Mouse (Mus musculus) hindbrain, postnatal 0 days (tissue): ENCODE measurements around the gene Defb22. TPM values are rescaled to one million over a fixed set of nuclear protein-coding genes. Genes with fewer than 3 reads are reported as not detected.
A peak's percentile ranks its signal among the peaks of the same experiment; 100 is the strongest.

ENCODE experiments used
- ATAC-seq: fragments of 200-750 bp; cut with Nextera tagmentation; 2 replicates; pipeline ENCODE4 v1.8.0; 2017; ENCODE audit warnings: mild to moderate bottlenecking, moderate TSS enrichment, moderate library complexity
- DNase-seq: peaks from one replicate; pipeline ENCODE4 v3.0.0-alpha.2; 2015; ENCODE audit warnings: low spot score
- H3K27ac ChIP-seq: fragments of 300-500 bp; sonication (generic); 2 replicates; pipeline ENCODE4 v1.5.1; 2014; ENCODE audit warnings: mild to moderate bottlenecking
- H3K27me3 ChIP-seq: fragments of 300-500 bp; sonication (generic); 2 replicates; pipeline ENCODE4 v1.6.1; 2014; ENCODE audit warnings: low read length, mixed read lengths; ENCODE audit not compliant: insufficient read depth
- H3K36me3 ChIP-seq: fragments of 300-500 bp; sonication (generic); 2 replicates; pipeline ENCODE4 v1.6.1; 2014; ENCODE audit warnings: low read length, mixed read lengths; ENCODE audit not compliant: insufficient read depth
- H3K4me1 ChIP-seq: fragments of 300-500 bp; sonication (generic); 2 replicates; pipeline ENCODE4 v1.6.1; 2014; ENCODE audit warnings: antibody characterized with exemption, low read length, mixed read lengths; ENCODE audit not compliant: insufficient read depth
- H3K4me2 ChIP-seq: fragments of 300-500 bp; sonication (generic); 2 replicates; pipeline ENCODE4 v1.6.1; 2014; ENCODE audit warnings: low read depth, mild to moderate bottlenecking, low read length, moderate library complexity, mixed read lengths
- H3K4me3 ChIP-seq: fragments of 300-500 bp; sonication (generic); 2 replicates; pipeline ENCODE4 v1.5.1; 2014; ENCODE audit warnings: low read length
- H3K9ac ChIP-seq: fragments of 300-500 bp; sonication (generic); replicated peaks from 2 replicates; pipeline ENCODE4 v1.6.1; 2014; ENCODE audit warnings: mild to moderate bottlenecking, low read length, moderate library complexity, mixed read lengths
- H3K9me3 ChIP-seq: fragments of 300-500 bp; sonication (generic); 2 replicates; pipeline ENCODE4 v1.6.1; 2016; ENCODE audit warnings: low read length, mixed read lengths
- CTCF ChIP-seq: IDR thresholded peaks from 2 replicates; pipeline ENCODE4 v1.5.1; 2016; ENCODE audit warnings: antibody characterized with exemption, control low read depth, low read depth
- WGBS: fragments of 180-500 bp; shearing (Covaris S2); extraction: QIAGEN DNeasy Blood & Tissue Kit; methylation state at CpG from one replicate; pipeline ENCODE4 v1.1.7; 2014; 5-methylcytosine and 5-hydroxymethylcytosine counted together
- polyA plus RNA-seq: library from polyadenylated mRNA; unstranded; fragments of >200 nt; fragmentation: Nextera tagmentation; extraction: Ambion mirVana; gene quantifications from 2 replicates; pipeline ENCODE4 v1.2.1, GENCODE M21; 2015
- total RNA-seq: library from RNA; depleted of rRNA; stranded (reverse); fragments of >200 nt; gene quantifications from 2 replicates; pipeline ENCODE4 v1.2.3, GENCODE M21; 2014

Gene Defb22
- total and polyA plus RNA-seq, 2 experiments from 2014 or later = not detected

GRCm38 (mm10) chr2:152470973-152471372 is 19.0 kb downstream of the Defb22 start:
- H3K4me2 ChIP-seq = no peak overlapping the region
- peak; percentile 81 for TF ChIP-seq CTCF
- WGBS = 32% methylated on average over 7 of the region's 7 CpGs
- H3K36me3 ChIP-seq = no peaks in the 10 kb centered on the region
- H3K9me3 ChIP-seq = no peaks in the 10 kb centered on the region
- no peak overlapping the region for H3K9ac ChIP-seq
- no peaks in the 10 kb centered on the region for H3K27me3 ChIP-seq
- DNase-seq (peak; percentile 69), ATAC-seq (no peak)
- no peak overlapping the region for H3K4me3 ChIP-seq
- H3K27ac ChIP-seq = no peak overlapping the region
- no peaks in the 10 kb centered on the region for H3K4me1 ChIP-seq

GRCm38 (mm10) chr2:152464570-152465150 is 25.3 kb downstream of the Defb22 start, which contains the start of gene Defb23:
TSS of gene Defb23 (minus strand) at chr2:152464620.
- Histone ChIP-seq H3K4me2 (no peak within 1 kb of the TSS), H3K4me1 (no peaks in the 10 kb centered on the region), H3K27me3 (no peaks in the 10 kb centered on the region), H3K27ac (no peak within 1 kb of the TSS), H3K4me3 (no peak within 1 kb of the TSS), H3K36me3 (no peaks in the 10 kb centered on the region), H3K9ac (no peak within 1 kb of the TSS), H3K9me3 (no peaks in the 10 kb centered on the region)
- WGBS = 90% methylated on average over 3 of the region's 3 CpGs
- ATAC-seq (no peak), DNase-seq (no peak)
- TF ChIP-seq CTCF = 0 out of 2 replicates have a peak, but pooled peaks have one; percentile 4

- Histone ChIP-seq H3K36me3 (no peaks in the 10 kb centered on the region), H3K9ac (no peak overlapping the region), H3K4me2 (no peak overlapping the region), H3K4me3 (no peak overlapping the region), H3K9me3 (no peaks in the 10 kb centered on the region), H3K27me3 (no peaks in the 10 kb centered on the region), H3K27ac (no peak overlapping the region), H3K4me1 (no peaks in the 10 kb centered on the region)
- 49% methylated on average over 13 of the region's 13 CpGs for WGBS
- ATAC-seq (no peak), DNase-seq (peak; percentile 16)
- TF ChIP-seq CTCF = no peak
These were observed 30.7 kb downstream of the Defb22 start for GRCm38 (mm10) chr2:152459241-152459640.

DNA sequence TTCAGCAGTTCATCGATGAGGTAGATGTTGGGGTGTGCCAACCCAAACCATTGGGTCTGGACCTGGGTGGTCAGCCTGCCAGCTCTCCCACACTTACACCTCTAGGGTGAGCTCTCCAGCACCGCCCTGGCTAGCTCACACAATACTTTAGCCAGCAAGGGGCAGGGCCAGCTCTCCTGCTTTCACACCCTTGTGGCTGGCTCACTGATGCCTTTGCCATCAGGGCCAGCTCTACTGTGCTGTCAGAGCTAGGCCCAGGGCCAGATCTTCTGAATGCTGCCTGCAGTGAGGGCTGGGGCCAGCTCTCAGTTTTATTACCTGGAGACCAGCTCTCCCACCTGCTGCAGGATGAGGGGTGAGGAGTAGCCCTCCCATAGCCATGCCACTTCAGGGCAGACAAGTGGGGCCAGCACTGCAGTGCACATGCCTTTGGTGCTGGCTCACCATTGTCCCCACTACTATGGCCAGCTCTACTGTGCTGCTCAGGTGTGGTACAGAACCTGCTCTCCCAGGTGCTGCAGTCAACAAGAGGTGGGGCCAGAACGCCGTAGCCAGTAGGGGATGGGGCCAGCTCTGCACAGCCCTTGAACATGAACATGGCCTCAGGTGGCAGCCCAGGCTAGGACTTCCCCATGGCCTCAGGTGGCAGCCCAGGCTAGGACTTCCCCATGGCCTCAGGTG is 37.7 kb downstream of the Defb22 start:
- Histone ChIP-seq H3K27ac (no peak overlapping the region), H3K27me3 (no peaks in the 10 kb centered on the region), H3K9ac (no peak overlapping the region), H3K4me1 (no peaks in the 10 kb centered on the region), H3K9me3 (no peaks in the 10 kb centered on the region), H3K36me3 (no peaks in the 10 kb centered on the region), H3K4me2 (no peak overlapping the region), H3K4me3 (no peak overlapping the region)
- WGBS = 78% methylated on average over 4 of the region's 4 CpGs
- ATAC-seq = peak; percentile 36
- DNase-seq = no peak
- no peak for TF ChIP-seq CTCF

- H3K27me3 ChIP-seq = no peaks in the 10 kb centered on the region
- peak; percentile 78 for TF ChIP-seq CTCF
- H3K4me2 ChIP-seq = no peak overlapping the region
- no peaks in the 10 kb centered on the region for H3K4me1 ChIP-seq
- H3K9ac ChIP-seq = no peak overlapping the region
- no peaks in the 10 kb centered on the region for H3K36me3 ChIP-seq
- WGBS = 2% methylated on average over 5 of the region's 5 CpGs
- DNase-seq (peak; percentile 81), ATAC-seq (peak; percentile 46; the same call in 1 of the 2 replicates)
- no peaks in the 10 kb centered on the region for H3K9me3 ChIP-seq
- H3K27ac ChIP-seq = no peak overlapping the region
- H3K4me3 ChIP-seq = no peak overlapping the region
These were observed 39.7 kb downstream of the Defb22 start for GRCm38 (mm10) chr2:152450241-152450640.

GRCm38 (mm10) chr2:152447461-152447860 is 42.5 kb downstream of the Defb22 start:
- Histone ChIP-seq H3K4me2 (no peak overlapping the region), H3K27ac (no peak overlapping the region), H3K9ac (no peak overlapping the region), H3K4me1 (peaks cover 4% of the 10 kb centered on the region), H3K27me3 (no peaks in the 10 kb centered on the region), H3K9me3 (no peaks in the 10 kb centered on the region), H3K4me3 (no peak overlapping the region), H3K36me3 (no peaks in the 10 kb centered on the region)
- no peak for TF ChIP-seq CTCF
- DNase-seq = no peak
- 40% methylated on average over 5 of the region's 5 CpGs for WGBS
- ATAC-seq = no peak

DNA sequence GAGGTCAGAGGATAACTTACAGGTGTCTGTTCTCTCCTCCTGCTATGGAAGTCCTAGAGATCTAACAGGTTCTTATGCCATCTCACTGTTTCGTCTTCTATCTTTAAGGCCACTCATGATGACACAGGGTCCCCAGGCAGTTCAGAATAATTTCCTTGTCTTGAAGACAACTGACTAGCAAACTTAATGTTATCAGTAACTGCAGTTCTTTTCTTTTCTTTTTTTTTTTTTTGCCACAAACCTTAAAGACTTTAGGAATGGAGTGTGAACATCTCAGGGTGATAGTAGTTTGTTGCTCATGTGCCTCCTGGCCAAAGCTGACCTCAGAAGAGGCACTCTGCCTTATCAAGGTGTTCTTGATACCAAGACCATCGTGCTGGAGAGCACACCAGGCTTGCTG is 43.3 kb downstream of the Defb22 start:
- Histone ChIP-seq H3K4me3 (no peak overlapping the region), H3K9ac (no peak overlapping the region), H3K4me2 (no peak overlapping the region), H3K36me3 (no peaks in the 10 kb centered on the region), H3K27ac (no peak overlapping the region), H3K27me3 (no peaks in the 10 kb centered on the region), H3K9me3 (no peaks in the 10 kb centered on the region), H3K4me1 (peaks cover 4% of the 10 kb centered on the region)
- 74% methylated on average over 2 of the region's 2 CpGs for WGBS
- no peak for TF ChIP-seq CTCF
- DNase-seq (no peak), ATAC-seq (no peak)
